Mouse (Mus musculus) CH12.LX (cell line): ENCODE results near the gene Ankfn1. TPM values are rescaled to one million over a fixed set of nuclear protein-coding genes. Genes with fewer than 3 reads are reported as not detected.

Experiments
- DNase-seq: peaks from one replicate; pipeline ENCODE4 v3.0.0-alpha.2; 2013; ENCODE audit errors: extremely low read depth
- H3K27ac ChIP-seq: 2 replicates; pipeline ENCODE4 v1.5.1; 2012; ENCODE audit warnings: low read depth, mild to moderate bottlenecking, control low read depth, moderate library complexity; ENCODE audit not compliant: insufficient read depth
- H3K27me3 ChIP-seq: replicated peaks from 2 replicates; pipeline ENCODE3; 2012; ENCODE audit warnings: inconsistent platforms
- H3K36me3 ChIP-seq, 2 experiments: replicated peaks in 1 of 2; 2 replicates each; pipeline versions ENCODE3 to v1.6.1; 2012; ENCODE audit warnings: inconsistent platforms in 1 of 2, low read length in 1 of 2, mild to moderate bottlenecking in 1 of 2, mixed read lengths in 1 of 2, moderate library complexity in 1 of 2; ENCODE audit not compliant: control insufficient read depth in 1 of 2, insufficient read depth in 1 of 2
- H3K4me1 ChIP-seq, 2 experiments: 2 replicates each; pipeline ENCODE4 v1.6.1; 2012; ENCODE audit warnings: inconsistent platforms in 1 of 2, moderate library complexity in 1 of 2; ENCODE audit not compliant: insufficient read depth in 2 of 2, control insufficient read depth in 1 of 2
- H3K4me2 ChIP-seq: 2 replicates; pipeline ENCODE4 v1.6.1; 2012; ENCODE audit warnings: low read depth, mild to moderate bottlenecking, control low read depth; ENCODE audit not compliant: poor library complexity, insufficient read depth, severe bottlenecking
- H3K4me3 ChIP-seq, 3 experiments: fragments of 150-350 bp in 1 of 3; sonication (generic) in 1 of 3; replicated peaks in 1 of 3; 2 replicates each; pipeline versions ENCODE3 to v1.5.1; 2011 to 2012; ENCODE audit warnings: low read depth in 2 of 3, low read length in 2 of 3, mild to moderate bottlenecking in 2 of 3, moderate library complexity in 2 of 3, control low read depth in 1 of 3, improper control_type of control experiment in 1 of 3, inconsistent platforms in 1 of 3, mixed read lengths in 1 of 3; ENCODE audit not compliant: poor library complexity in 1 of 3
- H3K79me2 ChIP-seq: replicated peaks from 2 replicates; pipeline ENCODE4 v1.6.1; 2012; ENCODE audit warnings: mild to moderate bottlenecking, moderate library complexity; ENCODE audit not compliant: control insufficient read depth, poor library complexity, insufficient read depth, severe bottlenecking; ENCODE audit errors: extremely low read depth
- H3K9ac ChIP-seq: 2 replicates; pipeline ENCODE4 v1.6.1; 2012; ENCODE audit warnings: low read depth, mild to moderate bottlenecking, control low read depth, moderate library complexity; ENCODE audit not compliant: insufficient read depth
- H3K9me3 ChIP-seq: replicated peaks from 2 replicates; pipeline ENCODE3; 2012; ENCODE audit warnings: low read length, inconsistent platforms, mixed read lengths
- BHLHE40 ChIP-seq: IDR thresholded peaks from 2 replicates; pipeline ENCODE4 v1.6.1; 2011; ENCODE audit warnings: mild to moderate bottlenecking, low read depth, low read length, improper control_type of control experiment
- CHD1 ChIP-seq: IDR thresholded peaks from 2 replicates; pipeline ENCODE4 v1.6.1; 2012; ENCODE audit warnings: low read depth, low read length, improper control_type of control experiment, inconsistent platforms
- ELF1 ChIP-seq: IDR thresholded peaks from 2 replicates; pipeline ENCODE4 v1.6.1; 2014; ENCODE audit warnings: low read depth, mild to moderate bottlenecking, inconsistent platforms, low read length, improper control_type of control experiment
- EP300 ChIP-seq: IDR thresholded peaks from 2 replicates; pipeline ENCODE4 v1.6.1; 2011; ENCODE audit warnings: low read length, improper control_type of control experiment
- ETS1 ChIP-seq: conservative IDR thresholded peaks from 2 replicates; pipeline ENCODE4 v1.6.1; 2012; ENCODE audit warnings: low read depth, mild to moderate bottlenecking, inconsistent platforms, low read length, improper control_type of control experiment, moderate library complexity
- IRF4 ChIP-seq: IDR thresholded peaks from 2 replicates; pipeline ENCODE4 v1.6.1; 2014; ENCODE audit warnings: low read depth, mild to moderate bottlenecking, inconsistent platforms, low read length, improper control_type of control experiment
- JUN ChIP-seq: IDR thresholded peaks from 2 replicates; pipeline ENCODE4 v1.6.1; 2011; ENCODE audit warnings: low read depth, mild to moderate bottlenecking, low read length, improper control_type of control experiment, moderate library complexity; ENCODE audit not compliant: insufficient read depth
- MAFK ChIP-seq: IDR thresholded peaks from 2 replicates; pipeline ENCODE4 v1.6.1; 2011; ENCODE audit warnings: low read length, improper control_type of control experiment; ENCODE audit not compliant: insufficient replicate concordance
- MAX ChIP-seq: IDR thresholded peaks from 2 replicates; pipeline ENCODE4 v1.6.1; 2011; ENCODE audit warnings: low read length, improper control_type of control experiment
- MAZ ChIP-seq: IDR thresholded peaks from 2 replicates; pipeline ENCODE4 v1.6.1; 2012; ENCODE audit warnings: low read depth, mild to moderate bottlenecking, inconsistent platforms, low read length, improper control_type of control experiment, moderate library complexity
- MEF2A ChIP-seq: IDR thresholded peaks from 2 replicates; pipeline ENCODE4 v1.6.1; 2014; ENCODE audit warnings: low read depth, mild to moderate bottlenecking, inconsistent platforms, low read length, improper control_type of control experiment, borderline replicate concordance
- MYC ChIP-seq: IDR thresholded peaks from 2 replicates; pipeline ENCODE4 v1.6.1; 2011; ENCODE audit warnings: low read depth, mild to moderate bottlenecking, improper control_type of control experiment, low read length
- NELFE ChIP-seq: IDR thresholded peaks from 2 replicates; pipeline ENCODE4 v1.6.1; 2011; ENCODE audit warnings: low read depth, low read length, improper control_type of control experiment
- NRF1 ChIP-seq: IDR thresholded peaks from 2 replicates; pipeline ENCODE4 v1.6.1; 2014; ENCODE audit warnings: low read depth, mild to moderate bottlenecking, inconsistent platforms, low read length, improper control_type of control experiment, moderate library complexity
- PAX5 ChIP-seq: IDR thresholded peaks from 2 replicates; pipeline ENCODE4 v1.6.1; 2012; ENCODE audit warnings: low read length, inconsistent platforms, mixed read lengths
- SMC3 ChIP-seq: IDR thresholded peaks from 2 replicates; pipeline ENCODE4 v1.6.1; 2011; ENCODE audit warnings: low read depth, low read length, improper control_type of control experiment
- TCF12 ChIP-seq: IDR thresholded peaks from 2 replicates; pipeline ENCODE4 v1.6.1; 2014; ENCODE audit warnings: low read depth, mild to moderate bottlenecking, inconsistent platforms, low read length, improper control_type of control experiment
- UBTF ChIP-seq: IDR thresholded peaks from 2 replicates; pipeline ENCODE4 v1.6.1; 2012; ENCODE audit warnings: low read depth, mild to moderate bottlenecking, inconsistent platforms, low read length, improper control_type of control experiment, moderate library complexity
- USF1 ChIP-seq: IDR thresholded peaks from 2 replicates; pipeline ENCODE4 v1.6.1; 2014; ENCODE audit warnings: low read depth, mild to moderate bottlenecking, inconsistent platforms, low read length, improper control_type of control experiment
- dilution Hi-C: fragments of 300-500 bp; cut with MboI; formaldehyde crosslinking; loops from 2 replicates; pipeline ENCODE4 v1.14.3; 2020; ENCODE audit warnings: low sequenced_read_pairs; ENCODE audit not compliant: extremely low pct_unique_long_range_greater_than_20kb, extremely low pct_ligation_motif_present
- in situ Hi-C: fragments of 300-500 bp; cut with MboI; formaldehyde crosslinking; loops from 3 replicates; pipeline ENCODE4 v1.14.3; 2019; ENCODE audit warnings: low sequenced_read_pairs, low pct_ligation_motif_present, low pct_unique_long_range_greater_than_20kb, mixed read lengths
- polyA plus RNA-seq: library from polyadenylated mRNA; unstranded; fragments of >175 nt; gene quantifications from 2 replicates; pipeline ENCODE4 v1.2.1, GENCODE M21; 2012; ENCODE audit warnings: low read depth; ENCODE audit not compliant: insufficient read length
- total RNA-seq, 2 experiments: library from RNA; depleted of rRNA; stranded (reverse); fragments of 300-350 nt in 1 of 2; fragments of >200 nt in 1 of 2; gene quantifications; 2 replicates each; pipeline ENCODE4 v1.2.3; 2012 to 2014

The Ankfn1 gene
- total and polyA plus RNA-seq, 3 experiments: not detected

DNA sequence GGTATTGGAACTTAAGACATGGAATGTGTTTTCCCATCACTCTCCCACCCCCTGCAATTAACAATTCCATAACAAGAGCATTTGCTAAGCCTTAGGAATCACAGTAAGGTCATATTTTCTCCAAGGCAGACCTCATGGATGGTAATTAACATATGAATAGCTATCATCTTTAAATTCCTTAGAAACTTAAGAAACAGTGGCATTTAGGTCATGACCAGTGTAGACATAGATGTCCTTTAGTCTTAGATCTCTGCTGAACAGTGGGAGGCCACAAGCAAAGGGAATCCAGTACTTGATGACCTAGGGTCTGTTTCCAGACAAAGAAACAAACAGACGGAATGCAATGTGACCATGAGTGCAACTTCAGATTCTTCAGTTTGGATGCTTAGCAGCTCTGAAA lies 141.7 kb downstream of the Ankfn1 start:
- Histone ChIP-seq H3K27me3 (no peaks in the 10 kb centered on the region), H3K9me3 (no peaks in the 10 kb centered on the region), H3K79me2 (no peaks in the 10 kb centered on the region), H3K36me3 (no peaks in the 10 kb centered on the region), H3K4me3 (no peak overlapping the region), H3K4me2 (no peak overlapping the region), H3K9ac (no peak overlapping the region), H3K4me1 (peaks cover 11 to 44% of the 10 kb centered on the region in 2 experiments), H3K27ac (no peak overlapping the region)
- in situ Hi-C loops (no loop called here), dilution Hi-C loops (no loop called here)
- TF ChIP-seq EP300 (no peak), MAX (no peak), MYC (no peak), SMC3 (no peak), NELFE (no peak), USF1 (no peak)
- DNase-seq: no peak

DNA sequence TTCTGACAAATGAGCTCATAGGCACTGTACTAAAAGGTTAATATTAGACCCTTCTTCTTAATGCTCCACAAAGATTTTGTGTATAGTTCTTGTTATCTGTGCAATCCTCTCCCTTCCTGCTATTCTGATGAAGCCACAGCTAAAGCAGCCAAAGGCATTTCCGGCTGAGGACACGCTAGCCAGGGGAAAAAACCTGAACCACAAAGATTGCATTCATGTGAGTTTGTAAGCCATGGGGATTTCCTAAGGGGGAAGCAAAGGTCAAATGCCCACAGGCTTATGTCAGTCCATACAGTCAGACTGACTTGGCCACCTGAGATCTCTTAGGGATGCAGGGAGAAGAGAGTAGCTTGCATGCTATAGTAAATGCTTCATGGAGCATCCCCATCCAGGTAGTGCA lies 146.1 kb downstream of the Ankfn1 start:
- H3K9ac ChIP-seq: no peak overlapping the region

DNA sequence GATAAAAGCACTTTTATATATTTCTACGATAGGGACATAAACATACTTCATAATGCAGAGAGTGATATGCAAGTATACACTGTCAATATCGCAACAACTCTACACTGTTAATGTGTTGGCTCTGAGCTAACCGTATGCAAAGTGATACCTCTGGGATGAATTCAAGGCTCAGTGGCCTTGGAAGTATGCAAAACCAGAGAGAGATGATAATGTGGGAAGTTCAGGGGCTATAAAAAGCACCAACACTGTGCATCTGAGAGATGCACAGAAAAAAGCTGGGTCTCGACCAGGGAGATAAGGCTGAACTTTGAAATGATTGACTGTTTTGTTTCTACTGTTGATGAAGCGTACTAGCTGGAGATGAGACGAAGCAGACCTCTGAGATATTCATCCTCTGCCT lies 148.9 kb downstream of the Ankfn1 start:
- H3K27me3 ChIP-seq: no peaks in the 10 kb centered on the region
- H3K27ac ChIP-seq: no peak overlapping the region
- no peaks in the 10 kb centered on the region for H3K79me2 ChIP-seq
- in situ Hi-C loops: no loop called here
- TF ChIP-seq ELF1 (no peak), BHLHE40 (peak; percentile 47; the same call in 1 of the 2 replicates), MEF2A (peak; percentile 79), NELFE (no peak), UBTF (no peak), MAZ (no peak), NRF1 (no peak), ETS1 (peak; percentile 66), EP300 (peak; percentile 44; the same call in 1 of the 2 replicates)
- no peak overlapping the region for H3K9ac ChIP-seq
- H3K4me2 ChIP-seq: peak overlapping the region; percentile 82
- no peak overlapping the region for H3K4me3 ChIP-seq
- peaks cover 32 to 84% of the 10 kb centered on the region in 2 experiments for H3K4me1 ChIP-seq
- H3K36me3 ChIP-seq: no peaks in the 10 kb centered on the region
- peak; percentile 67 for DNase-seq
- dilution Hi-C loops: no loop called here
- H3K9me3 ChIP-seq: no peaks in the 10 kb centered on the region

More for the DNA sequence above, 146.1 kb downstream of the Ankfn1 start:
- H3K27me3 ChIP-seq: no peaks in the 10 kb centered on the region
- peak; percentile 74 for DNase-seq
- in situ Hi-C loops (no loop called here), dilution Hi-C loops (no loop called here)
- peaks cover 32 to 75% of the 10 kb centered on the region in 2 experiments for H3K4me1 ChIP-seq
- TF ChIP-seq TCF12 (peak; percentile 65; the same call in 1 of the 2 replicates), BHLHE40 (peak; percentile 97), ETS1 (peak; percentile 91), JUN (0 out of 2 replicates have a peak, but pooled peaks have one; percentile 10), ELF1 (peak; percentile 60; the same call in 1 of the 2 replicates), MEF2A (peak; percentile 76), PAX5 (no peak), EP300 (peak; percentile 78), CHD1 (no peak), MAFK (peak; percentile 60; the same call in 1 of the 2 replicates), NELFE (no peak), IRF4 (peak; percentile 43; the same call in 1 of the 2 replicates)
- H3K9me3 ChIP-seq: no peaks in the 10 kb centered on the region
- H3K4me2 ChIP-seq: peak overlapping the region; percentile 26; the same call in 1 of the 2 replicates
- H3K4me3 ChIP-seq: no peak overlapping the region
- no peaks in the 10 kb centered on the region for H3K36me3 ChIP-seq
- no peak overlapping the region for H3K27ac ChIP-seq
- H3K79me2 ChIP-seq: no peaks in the 10 kb centered on the region
